Mouse (Mus musculus) E14TG2a.4 (cell line): ENCODE data around the gene Fstl4.

Experiments
- H3K27me3 ChIP-seq: 2 replicates; pipeline ENCODE4 v1.6.1; 2014; ENCODE audit warnings: low read length, control low read depth; ENCODE audit not compliant: insufficient read depth
- H3K36me3 ChIP-seq: 2 replicates; pipeline ENCODE4 v1.6.1; 2014; ENCODE audit warnings: low read length, control low read depth; ENCODE audit not compliant: insufficient read depth
- H3K4me1 ChIP-seq: replicated peaks from 2 replicates; pipeline ENCODE4 v1.6.1; 2014; ENCODE audit warnings: low read depth, low read length, control low read depth
- H3K4me3 ChIP-seq: replicated peaks from 2 replicates; pipeline ENCODE4 v1.5.1; 2014; ENCODE audit warnings: mild to moderate bottlenecking, low read length
- H3K9me3 ChIP-seq: 2 replicates; pipeline ENCODE4 v1.6.1; 2014; ENCODE audit warnings: low read length, control low read depth
- CTCF ChIP-seq: conservative IDR thresholded peaks from 2 replicates; pipeline ENCODE4 v1.5.1; 2014; ENCODE audit warnings: low read length
- NANOG ChIP-seq: IDR thresholded peaks from 2 replicates; pipeline ENCODE4 v1.6.1; 2014; ENCODE audit warnings: borderline replicate concordance, low read length, mixed read lengths
- POU5F1 ChIP-seq: IDR thresholded peaks from 2 replicates; pipeline ENCODE4 v1.6.1; 2014; ENCODE audit warnings: low read length, borderline replicate concordance

Fstl4 gene

DNA sequence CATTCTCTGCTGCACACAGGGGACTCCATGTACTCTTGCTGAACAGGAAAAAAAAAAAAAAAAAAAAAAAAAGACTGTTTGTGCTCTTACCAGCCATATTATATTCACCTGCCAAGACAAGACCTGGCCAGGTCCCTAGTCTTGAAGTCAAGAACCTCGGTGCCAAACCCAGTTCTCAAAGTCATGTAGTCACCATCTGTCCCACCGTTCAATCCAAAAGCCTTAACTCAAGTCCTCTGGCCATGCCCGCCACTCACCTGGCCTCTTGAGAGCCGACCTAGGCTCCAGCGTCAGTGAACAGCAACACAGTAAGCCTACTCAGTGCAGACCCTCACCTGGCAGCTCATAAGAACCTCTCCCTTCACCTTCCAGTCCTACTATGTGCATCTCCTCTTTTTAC, 334.9 kb downstream of the Fstl4 start:
- H3K36me3 ChIP-seq, result no peaks in the 10 kb centered on the region
- H3K27me3 ChIP-seq, result peaks cover 7% of the 10 kb centered on the region; the same call in 1 of the 2 replicates
- no peaks in the 10 kb centered on the region for H3K4me1 ChIP-seq
- TF ChIP-seq NANOG (no peak), CTCF (no peak), POU5F1 (no peak)
- H3K4me3 ChIP-seq, result no peak overlapping the region
- peaks cover 4% of the 10 kb centered on the region for H3K9me3 ChIP-seq

DNA sequence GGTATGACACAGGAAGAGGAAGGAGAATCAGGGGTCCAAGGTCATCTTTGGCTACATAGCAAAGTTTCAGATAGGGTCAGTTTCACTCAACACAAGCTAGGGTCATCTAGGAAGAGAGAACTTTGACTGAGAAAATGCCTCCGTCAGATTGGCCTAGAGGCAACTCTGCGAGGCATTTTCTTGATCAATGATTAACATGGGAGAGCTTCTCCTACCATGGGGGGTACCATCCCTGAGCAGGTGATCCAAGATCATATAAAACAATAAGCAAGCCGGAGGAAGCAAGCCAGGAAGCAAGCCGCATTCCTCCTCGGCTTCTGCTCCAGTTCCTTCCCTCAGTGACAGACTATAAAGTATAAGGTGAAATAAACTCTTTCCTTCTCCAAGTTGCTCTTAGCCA, 337.3 kb downstream of the Fstl4 start:
- H3K9me3 ChIP-seq, result no peaks in the 10 kb centered on the region
- no peak overlapping the region for H3K4me3 ChIP-seq
- no peaks in the 10 kb centered on the region for H3K4me1 ChIP-seq
- peaks cover 5% of the 10 kb centered on the region; the same call in 1 of the 2 replicates for H3K27me3 ChIP-seq
- TF ChIP-seq POU5F1, result no peak
- TF ChIP-seq CTCF, result no peak
- TF ChIP-seq NANOG, result no peak
- no peaks in the 10 kb centered on the region for H3K36me3 ChIP-seq

DNA sequence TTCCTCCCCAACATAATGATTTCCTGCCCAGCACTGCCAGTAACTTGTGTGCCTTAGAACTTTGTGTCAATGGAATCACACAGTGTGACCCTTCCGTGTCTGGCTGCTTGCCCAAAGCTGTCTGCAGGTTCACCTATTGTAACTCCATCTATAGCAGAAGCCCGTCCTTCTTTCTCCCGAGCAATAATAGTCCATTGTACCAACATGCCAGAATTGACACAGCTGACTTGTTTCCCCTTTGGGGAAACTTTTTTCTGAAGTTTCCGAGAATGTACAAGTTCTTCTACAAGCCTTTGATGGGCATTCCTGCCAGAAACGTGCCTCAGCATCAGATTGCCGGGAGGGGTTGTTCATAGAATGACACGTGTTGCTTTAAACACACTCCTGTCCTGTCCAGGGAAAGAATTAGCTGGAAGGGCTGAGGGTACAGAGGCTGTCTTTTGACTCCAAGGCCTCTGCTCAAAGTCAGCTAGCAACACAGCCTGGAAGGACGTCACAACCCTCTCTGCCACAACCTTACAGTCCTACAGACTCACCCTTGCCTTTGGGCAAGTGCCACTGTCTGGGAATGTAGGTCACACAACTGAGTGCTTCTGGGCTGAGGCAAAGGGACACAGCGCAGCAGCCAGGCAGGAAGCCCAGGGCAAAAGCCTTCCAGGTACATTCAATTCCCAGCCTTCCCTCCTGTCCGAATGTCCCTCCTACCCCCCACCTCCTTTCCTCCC, 339.3 kb downstream of the Fstl4 start:
- no peak overlapping the region for H3K4me3 ChIP-seq
- no peaks in the 10 kb centered on the region for H3K36me3 ChIP-seq
- TF ChIP-seq CTCF, result no peak
- TF ChIP-seq POU5F1, result no peak
- no peak for TF ChIP-seq NANOG
- no peaks in the 10 kb centered on the region for H3K4me1 ChIP-seq
- no peaks in the 10 kb centered on the region for H3K9me3 ChIP-seq
- peaks cover 5% of the 10 kb centered on the region; the same call in 1 of the 2 replicates for H3K27me3 ChIP-seq

DNA sequence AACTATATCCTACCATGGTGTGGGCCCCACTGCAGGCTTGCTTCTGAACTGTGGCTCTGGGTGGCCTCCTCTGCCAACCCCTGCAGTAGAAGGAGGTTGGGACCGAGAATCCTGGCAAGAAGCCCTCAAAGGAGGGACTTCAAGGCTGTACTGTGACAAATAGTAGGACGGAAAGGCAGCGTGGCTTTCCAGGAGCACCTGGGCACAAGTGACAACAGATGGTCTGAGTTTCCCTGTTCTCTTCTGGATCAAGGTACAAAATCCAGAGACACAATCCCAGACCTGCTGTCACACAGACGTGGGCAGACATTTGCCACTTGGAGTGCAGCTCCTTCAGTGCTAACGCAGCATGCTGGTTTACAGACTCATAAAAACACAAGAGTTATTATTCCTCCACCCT, 343.3 kb downstream of the Fstl4 start:
- H3K36me3 ChIP-seq, result no peaks in the 10 kb centered on the region
- H3K4me3 ChIP-seq, result no peak overlapping the region
- no peaks in the 10 kb centered on the region for H3K4me1 ChIP-seq
- 0 out of 2 replicates have a peak, but pooled peaks cover 2% of the 10 kb centered on the region for H3K27me3 ChIP-seq
- TF ChIP-seq POU5F1, result no peak
- TF ChIP-seq NANOG, result no peak
- TF ChIP-seq CTCF, result no peak
- no peaks in the 10 kb centered on the region for H3K9me3 ChIP-seq

GRCm38 (mm10) chr11:53108798-53109197, 344.4 kb downstream of the Fstl4 start:
- H3K4me3 ChIP-seq, result no peak overlapping the region
- TF ChIP-seq NANOG (no peak), CTCF (no peak), POU5F1 (no peak)
- 0 out of 2 replicates have a peak, but pooled peaks cover 4% of the 10 kb centered on the region for H3K27me3 ChIP-seq
- H3K36me3 ChIP-seq, result no peaks in the 10 kb centered on the region
- no peaks in the 10 kb centered on the region for H3K9me3 ChIP-seq
- H3K4me1 ChIP-seq, result no peaks in the 10 kb centered on the region

DNA sequence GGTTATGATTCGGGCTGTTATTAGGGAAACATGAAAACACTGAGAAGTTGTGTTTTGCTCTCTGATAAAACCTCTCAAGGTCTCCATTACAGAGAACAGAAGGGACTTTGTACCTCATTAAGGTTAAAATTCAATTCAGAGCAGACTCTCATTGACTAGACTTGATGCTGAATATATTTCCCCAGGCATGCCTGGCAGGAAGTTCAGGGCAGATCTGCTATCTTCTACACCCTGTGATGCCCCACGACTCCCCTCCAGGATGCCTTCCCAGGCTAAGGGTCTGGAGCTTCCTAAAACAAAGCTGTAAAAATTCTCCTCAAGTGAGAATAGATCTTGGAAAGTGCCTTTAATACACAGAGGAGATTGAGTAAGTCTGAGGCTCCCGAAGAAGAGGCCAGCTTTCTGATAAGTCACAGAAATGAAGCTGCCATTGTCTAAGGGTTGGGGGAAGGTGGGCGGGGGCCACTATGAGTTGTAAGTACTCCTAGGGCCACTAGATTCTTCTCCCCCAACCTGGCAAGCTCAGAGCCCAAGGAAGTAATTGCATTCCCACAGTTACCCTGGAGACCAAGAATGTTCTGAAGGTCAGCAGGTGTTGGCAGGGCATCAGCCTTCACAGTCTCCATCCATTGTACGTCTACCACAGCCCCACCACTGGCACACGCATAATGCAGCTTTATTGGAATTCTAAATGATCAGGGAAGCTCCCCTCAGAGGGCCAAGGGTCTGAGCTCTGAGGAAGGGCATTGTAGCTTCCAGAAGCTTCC, 345.4 kb downstream of the Fstl4 start:
- H3K9me3 ChIP-seq, result no peaks in the 10 kb centered on the region
- H3K4me3 ChIP-seq, result no peak overlapping the region
- no peaks in the 10 kb centered on the region for H3K36me3 ChIP-seq
- H3K4me1 ChIP-seq, result no peaks in the 10 kb centered on the region
- TF ChIP-seq NANOG, result no peak
- no peak for TF ChIP-seq CTCF
- no peak for TF ChIP-seq POU5F1
- 0 out of 2 replicates have a peak, but pooled peaks cover 4% of the 10 kb centered on the region for H3K27me3 ChIP-seq

DNA sequence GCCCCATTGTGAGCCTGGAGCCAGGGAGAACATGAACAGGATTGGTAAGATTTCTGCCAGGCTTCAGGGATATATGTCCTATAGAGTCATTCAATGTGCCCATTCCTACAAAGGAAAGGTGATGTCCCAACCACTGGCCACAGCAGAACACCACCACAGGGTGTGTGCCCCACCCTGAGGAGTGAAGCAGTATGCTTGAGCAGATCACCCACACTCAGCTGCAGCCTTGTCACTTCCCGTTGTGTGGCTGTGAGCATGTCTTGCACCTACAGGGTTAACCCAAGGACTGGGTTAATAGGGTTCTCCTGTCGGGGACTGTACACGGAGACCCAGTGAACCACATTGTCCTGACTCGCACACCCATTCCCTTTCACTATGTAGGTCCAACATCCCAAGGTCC, 351.3 kb downstream of the Fstl4 start:
- TF ChIP-seq CTCF (no peak), POU5F1 (no peak), NANOG (no peak)
- Histone ChIP-seq H3K27me3 (peaks cover 14% of the 10 kb centered on the region; the same call in 1 of the 2 replicates), H3K9me3 (peaks cover 8% of the 10 kb centered on the region; the same call in 1 of the 2 replicates), H3K4me3 (no peak overlapping the region), H3K4me1 (peaks cover 15% of the 10 kb centered on the region), H3K36me3 (no peaks in the 10 kb centered on the region)

GRCm38 (mm10) chr11:53116356-53116755, 351.9 kb downstream of the Fstl4 start:
- Histone ChIP-seq H3K36me3 (no peaks in the 10 kb centered on the region), H3K9me3 (peaks cover 8% of the 10 kb centered on the region; the same call in 1 of the 2 replicates), H3K27me3 (peaks cover 14% of the 10 kb centered on the region; the same call in 1 of the 2 replicates), H3K4me1 (peaks cover 17% of the 10 kb centered on the region), H3K4me3 (no peak overlapping the region)
- TF ChIP-seq CTCF (no peak), NANOG (no peak), POU5F1 (no peak)
